Mouse (Mus musculus): ENCODE measurements at regions not wholly inside any gene's neighbourhood (a gene's known extent, or its start where the extent isn't known, plus 50 kb on each side); places are given as distances from the start of the nearest gene placed in this dataset.
A peak's percentile ranks its signal among the peaks of the same experiment; 100 is the strongest.
"Not testable (repeated sequence)": the region's sequence is repeated elsewhere in the genome, so short reads cannot be mapped to it uniquely, and the experiment has no call there.

GRCm38 (mm10) chr16:29884899-29885298 is 179.3 kb upstream of the Hes1 start:
- DNase-seq (ENCODE audit: low spot score in 2 of 2) = peak in 1 of 2 experiments; percentile 13
- intact Hi-C loops (cut with DNase I) = no loop called here

- no peak for DNase-seq (ENCODE audit: low spot score in 2 of 2)
- intact Hi-C loops (cut with DNase I) = no loop called here
Observed at GRCm38 (mm10) chr16:29886755-29887154, 177.4 kb upstream of the Hes1 start.

GRCm38 (mm10) chr16:29889346-29889745 is 174.8 kb upstream of the Hes1 start:
- no peak for DNase-seq (ENCODE audit: low spot score in 2 of 2)
- intact Hi-C loops (cut with DNase I) = no loop called here

- intact Hi-C loops (cut with DNase I) = no loop called here
- no peak for DNase-seq (ENCODE audit: low spot score in 2 of 2)
Observed at GRCm38 (mm10) chr16:29891472-29891871, 172.7 kb upstream of the Hes1 start.

GRCm38 (mm10) chr16:29893871-29894828 is 170.0 kb upstream of the Hes1 start:
- intact Hi-C loops (cut with DNase I) = no loop called here
- peak in 1 of 2 experiments; percentile 19 for DNase-seq (ENCODE audit: low spot score in 2 of 2)

GRCm38 (mm10) chr16:29896393-29896792 is 167.8 kb upstream of the Hes1 start:
- intact Hi-C loops (cut with DNase I) = no loop called here
- DNase-seq (ENCODE audit: low spot score in 2 of 2) = no peak

- no peak for DNase-seq (ENCODE audit: low spot score in 2 of 2)
- intact Hi-C loops (cut with DNase I) = no loop called here
Observed at GRCm38 (mm10) chr16:29903510-29903909, 160.7 kb upstream of the Hes1 start.

- DNase-seq (ENCODE audit: low spot score in 2 of 2) = no peak
- intact Hi-C loops (cut with DNase I) = no loop called here
Observed at GRCm38 (mm10) chr16:29904183-29904775, 159.9 kb upstream of the Hes1 start.

GRCm38 (mm10) chr16:29907331-29907730 is 156.9 kb upstream of the Hes1 start:
- no peak for DNase-seq (ENCODE audit: low spot score in 2 of 2)
- intact Hi-C loops (cut with DNase I) = no loop called here

GRCm38 (mm10) chr16:29908031-29908430 is 156.2 kb upstream of the Hes1 start:
- intact Hi-C loops (cut with DNase I) = no loop called here
- no peak for DNase-seq (ENCODE audit: low spot score in 2 of 2)

GRCm38 (mm10) chr16:29909923-29910465 is 154.2 kb upstream of the Hes1 start:
- intact Hi-C loops (cut with DNase I) = no loop called here
- no peak for DNase-seq (ENCODE audit: low spot score in 2 of 2)

- intact Hi-C loops (cut with DNase I) = no loop called here
Observed at GRCm38 (mm10) chr16:29911164-29911571, 153.0 kb upstream of the Hes1 start.

GRCm38 (mm10) chr16:29913357-29914010 is 150.7 kb upstream of the Hes1 start:
- intact Hi-C loops (cut with DNase I) = no loop called here

More at GRCm38 (mm10) chr16:29911164-29911571, 153.0 kb upstream of the Hes1 start:
- no peak for DNase-seq (ENCODE audit: low spot score in 2 of 2)

GRCm38 (mm10) chr16:29915346-29915745 is 148.8 kb upstream of the Hes1 start:
- intact Hi-C loops (cut with DNase I) = no loop called here
- peak; percentile 19 to 25 for DNase-seq (ENCODE audit: low spot score in 2 of 2)

More at GRCm38 (mm10) chr16:29913357-29914010, 150.7 kb upstream of the Hes1 start:
- DNase-seq (ENCODE audit: low spot score in 2 of 2) = no peak

- intact Hi-C loops (cut with DNase I) = no loop called here
- no peak for DNase-seq (ENCODE audit: low spot score in 2 of 2)
Observed at GRCm38 (mm10) chr16:29917989-29918388, 146.2 kb upstream of the Hes1 start.

- intact Hi-C loops (cut with DNase I) = no loop called here
- no peak for DNase-seq (ENCODE audit: low spot score in 2 of 2)
Observed at GRCm38 (mm10) chr16:29918396-29918795, 145.8 kb upstream of the Hes1 start.

- no peak for DNase-seq (ENCODE audit: low spot score in 2 of 2)
- intact Hi-C loops (cut with DNase I) = no loop called here
Observed at GRCm38 (mm10) chr16:29920940-29921339, 143.2 kb upstream of the Hes1 start.

- intact Hi-C loops (cut with DNase I) = no loop called here
- DNase-seq (ENCODE audit: low spot score in 2 of 2) = no peak
Observed at GRCm38 (mm10) chr16:29921385-29921784, 142.8 kb upstream of the Hes1 start.

- intact Hi-C loops (cut with DNase I); DNase-seq (ENCODE audit: low spot score in 2 of 2): not testable (repeated sequence)
Observed at GRCm38 (mm10) chr16:29927276-29927675, 136.9 kb upstream of the Hes1 start.

GRCm38 (mm10) chr16:29928291-29928690 is 135.9 kb upstream of the Hes1 start:
- DNase-seq (ENCODE audit: low spot score in 2 of 2) = no peak

More at GRCm38 (mm10) chr16:29928291-29928690, 135.9 kb upstream of the Hes1 start:
- intact Hi-C loops (cut with DNase I) = no loop called here

Data from left cerebral cortex, postnatal 14 days (tissue).